Mouse (Mus musculus) lung, adult 2 months (tissue): ENCODE data around the gene Stk10.

ENCODE experiments used
- CTCF ChIP-seq: fragments of 200-500 bp; IDR thresholded peaks from 2 replicates; pipeline ENCODE4 v1.5.1; 2011; ENCODE audit warnings: mild to moderate bottlenecking, low read length, control low read depth; ENCODE audit not compliant: insufficient read depth
- POLR2A ChIP-seq: fragments of 200-500 bp; IDR thresholded peaks from 2 replicates; pipeline ENCODE4 v1.6.1; 2011; ENCODE audit warnings: low read depth, mild to moderate bottlenecking, control low read depth, low read length, borderline replicate concordance; ENCODE audit errors: extremely low read depth

DNA sequence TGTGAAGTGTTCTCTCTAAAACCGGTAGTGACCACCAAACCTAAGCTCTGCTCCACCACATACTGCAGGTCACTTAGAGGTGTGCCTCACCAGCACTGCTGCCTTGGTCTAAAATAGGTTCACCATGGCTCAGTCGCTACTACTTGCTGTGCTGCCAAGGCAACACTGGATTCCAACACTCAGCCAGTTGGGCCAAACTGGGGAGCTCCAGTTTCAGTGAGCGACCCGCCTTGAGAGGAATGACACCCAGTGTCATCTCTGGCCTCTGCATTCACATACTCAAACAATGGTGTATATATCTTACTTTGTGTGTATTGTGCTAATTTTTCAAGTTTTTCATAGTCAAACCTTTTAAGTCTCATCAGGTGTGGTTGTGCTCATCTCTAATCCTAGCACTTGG is 14.3 kb upstream of the Stk10 start:
- TF ChIP-seq POLR2A (no peak), CTCF (no peak)
